Mouse (Mus musculus): ENCODE results near the gene Prrc2a. TPM values are rescaled to one million over a fixed set of nuclear protein-coding genes. Genes with fewer than 3 reads are reported as not detected.

The Prrc2a gene
- polyA plus RNA-seq, 1 experiment from 2014 or later = 181 TPM

DNA sequence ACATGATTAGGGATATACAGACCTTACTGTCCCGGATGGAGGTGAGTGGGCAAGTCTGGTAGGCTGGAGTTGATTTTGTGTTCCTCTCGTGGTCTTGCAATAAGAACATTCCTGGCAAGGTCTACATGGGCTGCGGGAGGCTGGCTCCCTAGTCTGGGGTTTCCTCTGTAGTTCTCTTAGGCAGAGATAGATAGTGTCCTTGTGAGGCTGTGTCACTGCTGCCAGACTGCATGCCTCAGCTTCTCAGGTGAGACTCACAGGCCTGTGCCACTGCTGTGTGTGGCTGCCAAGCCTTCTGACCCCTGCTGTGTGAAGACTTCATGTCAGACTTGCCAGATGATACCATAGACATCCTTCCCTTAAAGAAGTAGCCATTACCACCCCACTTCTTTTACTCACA, 25.4 kb downstream of the Prrc2a start:
- Histone ChIP-seq H3K4me2 (no peak overlapping the region), H3K36me3 (peaks cover 61% of the 10 kb centered on the region), H3K9ac (peak overlapping the region; percentile 43), H3K27me3 (no peaks in the 10 kb centered on the region), H3K27ac (no peak overlapping the region), H3K4me1 (replicated peaks) (peaks cover 34% of the 10 kb centered on the region), H3K4me3 (no peak overlapping the region), H3K9me3 (no peaks in the 10 kb centered on the region)
- no peak for ATAC-seq (ENCODE audit: low FRiP score)
- WGBS = 93% methylated on average over 3 of the region's 3 CpGs

GRCm38 (mm10) chr17:35135591-35136320, 28.9 kb downstream of the Prrc2a start:
- Histone ChIP-seq H3K9ac (peak overlapping the region; percentile 87), H3K27me3 (no peaks in the 10 kb centered on the region), H3K4me2 (peak overlapping the region; percentile 97), H3K4me1 (replicated peaks) (peaks cover 34% of the 10 kb centered on the region), H3K27ac (peak overlapping the region; percentile 95), H3K36me3 (peaks cover 26% of the 10 kb centered on the region), H3K9me3 (no peaks in the 10 kb centered on the region), H3K4me3 (peak overlapping the region; percentile 74)
- ATAC-seq (ENCODE audit: low FRiP score) = peak; percentile 77
- WGBS = 1% methylated on average over 43 of the region's 43 CpGs

GRCm38 (mm10) chr17:35134801-35135590, 29.7 kb downstream of the Prrc2a start, which contains the start of gene Bag6:
Gene Bag6 (plus strand): TSS chr17:35135178.
- H3K4me3 ChIP-seq = peak within 1 kb of the TSS; percentile 74
- under 1% methylated on average over 66 of the region's 66 CpGs for WGBS
- peak; percentile 95 for ATAC-seq (ENCODE audit: low FRiP score)
- peak within 1 kb of the TSS; percentile 97 for H3K4me2 ChIP-seq
- H3K9me3 ChIP-seq = no peaks in the 10 kb centered on the region
- peak within 1 kb of the TSS; percentile 95 for H3K27ac ChIP-seq
- H3K36me3 ChIP-seq = peaks cover 24% of the 10 kb centered on the region
- H3K27me3 ChIP-seq = no peaks in the 10 kb centered on the region
- H3K4me1 ChIP-seq (replicated peaks) = peaks cover 34% of the 10 kb centered on the region
- H3K9ac ChIP-seq = peak within 1 kb of the TSS; percentile 87

DNA sequence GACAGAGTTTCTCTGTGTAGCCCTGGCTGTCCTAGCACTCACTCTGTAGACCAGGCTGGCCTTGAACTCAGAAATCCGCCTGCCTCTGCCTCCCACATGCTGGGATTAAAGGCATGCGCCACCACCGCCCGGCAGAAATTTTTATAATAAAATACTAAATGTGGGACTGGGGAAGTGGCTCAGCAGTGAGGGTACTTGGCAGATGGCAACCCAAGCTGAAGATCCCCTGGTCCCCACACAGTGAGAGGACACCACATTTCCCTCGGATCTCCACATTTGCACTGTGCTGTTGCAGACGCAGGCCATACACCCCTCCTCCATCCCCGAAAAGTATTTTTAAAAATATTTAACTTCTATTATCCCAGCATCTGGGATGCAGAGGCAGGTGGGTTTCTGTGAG, 31.2 kb downstream of the Prrc2a start:
- no peak for ATAC-seq (ENCODE audit: low FRiP score)
- no peak overlapping the region for H3K27ac ChIP-seq
- WGBS = 95% methylated on average over 7 of the region's 7 CpGs
- no peak overlapping the region for H3K4me3 ChIP-seq
- peaks cover 13% of the 10 kb centered on the region for H3K36me3 ChIP-seq
- no peak overlapping the region for H3K4me2 ChIP-seq
- H3K27me3 ChIP-seq = no peaks in the 10 kb centered on the region
- H3K9me3 ChIP-seq = no peaks in the 10 kb centered on the region
- peaks cover 26% of the 10 kb centered on the region for H3K4me1 ChIP-seq (replicated peaks)
- no peak overlapping the region for H3K9ac ChIP-seq

DNA sequence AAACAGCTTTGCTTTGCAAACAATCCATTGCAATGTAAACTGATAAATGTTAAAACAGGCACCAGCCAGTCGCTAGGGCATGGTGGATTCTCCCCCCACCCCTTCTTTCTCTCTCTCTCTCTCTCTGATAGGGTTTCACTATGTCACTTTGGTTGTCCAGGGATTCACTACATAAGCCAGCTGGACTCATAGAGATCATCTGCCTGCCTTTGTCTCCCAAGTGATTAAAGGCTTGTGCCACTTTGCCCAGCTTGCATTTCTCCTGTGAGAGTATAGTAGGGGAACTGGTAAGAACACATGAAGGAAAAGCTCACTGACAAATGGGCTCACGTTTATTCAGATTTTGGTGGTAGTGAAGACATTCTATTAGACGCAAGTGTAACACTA, 32.5 kb downstream of the Prrc2a start:
- WGBS = 78% methylated on average over 3 of the region's 3 CpGs
- Histone ChIP-seq H3K27me3 (no peaks in the 10 kb centered on the region), H3K27ac (no peak overlapping the region), H3K9ac (no peak overlapping the region), H3K9me3 (no peaks in the 10 kb centered on the region), H3K4me3 (no peak overlapping the region), H3K4me2 (no peak overlapping the region), H3K36me3 (peaks cover 12% of the 10 kb centered on the region), H3K4me1 (replicated peaks) (peaks cover 24% of the 10 kb centered on the region)
- ATAC-seq (ENCODE audit: low FRiP score) = no peak

GRCm38 (mm10) chr17:35131500-35132173, 33.1 kb downstream of the Prrc2a start, which contains the start of gene Apom:
Gene Apom (minus strand): TSS chr17:35132050.
- no peak for ATAC-seq (ENCODE audit: low FRiP score)
- WGBS = 78% methylated on average over 15 of the region's 15 CpGs
- peaks cover 24% of the 10 kb centered on the region for H3K4me1 ChIP-seq (replicated peaks)
- no peaks in the 10 kb centered on the region for H3K27me3 ChIP-seq
- H3K4me2 ChIP-seq = no peak within 1 kb of the TSS
- H3K9ac ChIP-seq = peak within 1 kb of the TSS; percentile 36; the same call in 1 of the 2 replicates
- no peak within 1 kb of the TSS for H3K27ac ChIP-seq
- peaks cover 12% of the 10 kb centered on the region for H3K36me3 ChIP-seq
- no peak within 1 kb of the TSS for H3K4me3 ChIP-seq
- no peaks in the 10 kb centered on the region for H3K9me3 ChIP-seq

GRCm38 (mm10) chr17:35131038-35131437, 33.7 kb downstream of the Prrc2a start:
- Histone ChIP-seq H3K9ac (peak overlapping the region; percentile 36; the same call in 1 of the 2 replicates), H3K4me3 (no peak overlapping the region), H3K4me2 (no peak overlapping the region), H3K9me3 (no peaks in the 10 kb centered on the region), H3K27ac (no peak overlapping the region), H3K36me3 (peaks cover 12% of the 10 kb centered on the region), H3K4me1 (replicated peaks) (peaks cover 24% of the 10 kb centered on the region), H3K27me3 (no peaks in the 10 kb centered on the region)
- 91% methylated on average over 8 of the region's 8 CpGs for WGBS
- ATAC-seq (ENCODE audit: low FRiP score) = no peak

- 67% methylated on average over 11 of the region's 11 CpGs for whole genome bisulfite sequencing
- no peak overlapping the region for H3K27ac ChIP-seq
- H3K9me3 ChIP-seq = no peaks in the 10 kb centered on the region
- no peak overlapping the region for H3K4me2 ChIP-seq
- peaks cover 23% of the 10 kb centered on the region for H3K36me3 ChIP-seq
- no peak overlapping the region for H3K9ac ChIP-seq
- no peaks in the 10 kb centered on the region for H3K27me3 ChIP-seq
- ATAC-seq (ENCODE audit: low FRiP score) = no peak
- no peak overlapping the region for H3K4me3 ChIP-seq
- H3K4me1 ChIP-seq (replicated peaks) = peaks cover 32% of the 10 kb centered on the region
Measured at GRCm38 (mm10) chr17:35128996-35129395, 35.7 kb downstream of the Prrc2a start.

- no peak for ATAC-seq (ENCODE audit: low FRiP score)
- Histone ChIP-seq H3K4me3 (peak overlapping the region; percentile 57), H3K27ac (no peak overlapping the region), H3K4me1 (replicated peaks) (peaks cover 40% of the 10 kb centered on the region), H3K9me3 (no peaks in the 10 kb centered on the region), H3K36me3 (peaks cover 28% of the 10 kb centered on the region), H3K9ac (peak overlapping the region; percentile 84), H3K4me2 (peak overlapping the region; percentile 77), H3K27me3 (no peaks in the 10 kb centered on the region)
- WGBS = 74% methylated on average over 13 of the region's 13 CpGs
Measured at GRCm38 (mm10) chr17:35127017-35127416, 37.7 kb downstream of the Prrc2a start.

DNA sequence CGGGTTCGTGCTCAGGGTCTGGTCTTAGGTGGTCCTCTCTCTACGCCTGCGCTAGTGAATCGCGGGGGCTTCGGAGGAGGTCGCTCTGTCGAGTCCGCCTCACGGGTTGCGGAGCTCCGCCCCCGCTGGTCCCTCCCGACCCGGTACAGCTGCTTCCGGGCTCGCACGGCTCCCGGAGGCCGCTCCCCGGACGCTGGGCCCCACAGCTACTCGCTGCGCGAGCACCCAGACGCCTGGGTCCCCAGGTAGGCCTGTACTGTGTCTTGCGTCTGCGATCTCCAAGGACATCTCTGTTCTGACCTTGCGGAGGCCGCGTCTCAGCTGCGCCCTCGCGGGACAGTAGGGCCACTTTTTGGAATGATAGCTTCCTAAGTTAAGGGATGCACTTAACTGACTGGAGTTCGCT, 38.5 kb downstream of the Prrc2a start, which contains the start of gene D17H6S53E:
Gene D17H6S53E, plus strand, starts transcription at position 168 of the 406 bp plus-strand sequence.
- ATAC-seq (ENCODE audit: low FRiP score) = peak; percentile 12
- no peaks in the 10 kb centered on the region for H3K27me3 ChIP-seq
- H3K9ac ChIP-seq = peak within 1 kb of the TSS; percentile 84
- peaks cover 28% of the 10 kb centered on the region for H3K36me3 ChIP-seq
- H3K9me3 ChIP-seq = no peaks in the 10 kb centered on the region
- peak within 1 kb of the TSS; percentile 77 for H3K4me2 ChIP-seq
- peaks cover 40% of the 10 kb centered on the region for H3K4me1 ChIP-seq (replicated peaks)
- peak within 1 kb of the TSS; percentile 80 for H3K27ac ChIP-seq
- peak within 1 kb of the TSS; percentile 57 for H3K4me3 ChIP-seq
- under 1% methylated on average over 36 of the region's 36 CpGs for WGBS

GRCm38 (mm10) chr17:35125578-35125977, 39.1 kb downstream of the Prrc2a start:
- peak overlapping the region; percentile 77 for H3K4me2 ChIP-seq
- 34% methylated on average over 6 of the region's 6 CpGs for WGBS
- H3K27ac ChIP-seq = peak overlapping the region; percentile 80; the same call in 1 of the 2 replicates
- no peaks in the 10 kb centered on the region for H3K27me3 ChIP-seq
- peak overlapping the region; percentile 57 for H3K4me3 ChIP-seq
- peaks cover 28% of the 10 kb centered on the region for H3K36me3 ChIP-seq
- H3K4me1 ChIP-seq (replicated peaks) = peaks cover 42% of the 10 kb centered on the region
- H3K9ac ChIP-seq = peak overlapping the region; percentile 84
- no peaks in the 10 kb centered on the region for H3K9me3 ChIP-seq
- no peak for ATAC-seq (ENCODE audit: low FRiP score)

- no peaks in the 10 kb centered on the region for H3K27me3 ChIP-seq
- peak overlapping the region; percentile 77; the same call in 1 of the 2 replicates for H3K4me2 ChIP-seq
- peak overlapping the region; percentile 57; the same call in 1 of the 2 replicates for H3K4me3 ChIP-seq
- ATAC-seq (ENCODE audit: low FRiP score) = no peak
- H3K9ac ChIP-seq = peak overlapping the region; percentile 84; the same call in 1 of the 2 replicates
- peaks cover 46% of the 10 kb centered on the region for H3K4me1 ChIP-seq (replicated peaks)
- no peak overlapping the region for H3K27ac ChIP-seq
- H3K9me3 ChIP-seq = no peaks in the 10 kb centered on the region
- peaks cover 23% of the 10 kb centered on the region for H3K36me3 ChIP-seq
- WGBS = 96% methylated on average over 1 of the region's 1 CpGs
Measured at GRCm38 (mm10) chr17:35125081-35125480, 39.6 kb downstream of the Prrc2a start.
